Mouse (Mus musculus): ENCODE results near the gene Creb3. TPM values are rescaled to one million over a fixed set of nuclear protein-coding genes. Genes with fewer than 3 reads are reported as not detected.
"Not testable (repeated sequence)": the region's sequence is repeated elsewhere in the genome, so short reads cannot be mapped to it uniquely, and the experiment has no call there.

The Creb3 gene
- polyA plus RNA-seq, 1 experiment from 2014 or later = 20.6 TPM

DNA sequence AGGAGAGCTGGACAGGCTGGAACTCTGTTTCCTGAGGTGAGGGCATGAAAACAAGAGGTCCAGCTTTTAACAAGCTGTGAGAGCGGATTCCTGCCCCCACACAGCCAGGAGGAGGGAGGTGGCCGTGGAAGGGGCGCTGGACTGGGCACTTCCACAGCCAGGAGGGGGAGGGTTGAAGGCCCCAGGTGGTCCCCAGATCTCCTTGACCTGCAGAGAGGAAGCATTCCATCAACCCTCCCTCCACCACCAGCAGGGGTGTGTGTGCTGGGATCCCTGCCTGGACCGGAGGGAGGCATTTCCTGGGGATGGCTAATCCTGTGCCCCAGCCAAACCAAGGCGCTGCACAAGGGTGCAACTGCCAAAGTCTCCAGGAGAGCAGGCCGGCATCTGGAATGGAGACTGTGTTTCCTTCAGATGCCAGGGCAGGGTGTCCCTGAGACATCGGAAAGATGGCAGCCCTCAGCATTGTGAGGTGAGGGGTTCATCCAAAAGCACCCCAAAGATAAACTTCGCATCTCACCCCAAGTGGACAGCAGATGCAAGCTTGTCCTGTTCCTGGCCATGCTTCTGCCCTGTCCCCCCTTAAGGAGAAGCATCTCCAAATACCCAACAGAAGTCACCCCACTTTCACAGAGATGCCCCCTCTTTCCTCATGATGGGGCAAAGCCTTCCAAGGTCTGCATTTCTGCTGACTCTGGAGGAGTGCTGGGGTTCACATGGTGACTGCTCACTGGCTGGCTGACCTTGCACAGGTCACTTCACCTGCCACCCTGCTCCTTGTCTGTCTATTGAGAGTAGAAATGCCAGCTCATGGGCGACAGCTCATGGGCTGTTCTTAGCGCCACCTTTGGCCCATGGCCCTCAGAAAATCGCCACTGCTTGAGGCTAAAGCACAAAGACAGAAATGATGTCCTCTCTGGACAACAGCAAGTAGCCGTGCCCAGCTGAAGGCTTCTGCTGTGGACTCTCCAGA is 22.6 kb downstream of the Creb3 start, which contains the start of gene Msmp:
Msmp (minus strand) TSS at position 51 of the 973 bp plus-strand sequence.
- no peak for ATAC-seq (ENCODE audit: low read depth)
- peaks cover 36% of the 10 kb centered on the region for H3K4me1 ChIP-seq (replicated peaks)
- H3K27ac ChIP-seq = peak within 1 kb of the TSS; percentile 16; the same call in 1 of the 2 replicates
- H3K4me3 ChIP-seq (replicated peaks) = no peak within 1 kb of the TSS
- H3K36me3 ChIP-seq = peaks cover 42% of the 10 kb centered on the region
- no peaks in the 10 kb centered on the region for H3K27me3 ChIP-seq
- 72% methylated on average over 12 of the region's 12 CpGs for WGBS (ENCODE audit: insufficient replicate concordance)
- no peak for DNase-seq
- no peak within 1 kb of the TSS for H3K9ac ChIP-seq
- H3K4me2 ChIP-seq = no peak within 1 kb of the TSS
- H3K9me3 ChIP-seq (replicated peaks) = no peaks in the 10 kb centered on the region

DNA sequence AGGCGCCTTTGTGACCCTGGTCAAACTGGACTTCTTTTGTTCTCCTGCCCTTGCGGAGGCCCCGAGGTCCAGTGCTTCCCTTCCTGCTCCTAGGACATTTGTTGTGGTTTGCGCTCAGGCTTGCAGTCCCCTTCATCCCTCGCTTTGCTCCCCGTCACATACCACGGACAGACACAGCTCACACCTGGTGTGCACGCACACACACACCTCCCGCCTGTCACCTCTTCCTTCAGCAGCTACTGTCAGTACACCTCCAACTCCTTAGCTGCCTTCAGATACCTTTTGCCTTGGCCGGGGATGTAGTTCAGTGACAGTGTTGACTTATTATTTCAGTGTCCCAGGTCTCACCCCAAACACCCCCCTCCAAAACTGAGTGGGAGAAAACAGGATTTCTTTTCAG is 23.6 kb downstream of the Creb3 start:
- no peak for ATAC-seq (ENCODE audit: low read depth)
- Histone ChIP-seq H3K4me3 (replicated peaks) (no peak overlapping the region), H3K27me3 (no peaks in the 10 kb centered on the region), H3K36me3 (peaks cover 36% of the 10 kb centered on the region), H3K4me2 (no peak overlapping the region), H3K4me1 (replicated peaks) (peaks cover 34% of the 10 kb centered on the region), H3K9ac (no peak overlapping the region), H3K27ac (no peak overlapping the region), H3K9me3 (replicated peaks) (no peaks in the 10 kb centered on the region)
- DNase-seq = no peak
- 64% methylated on average over 9 of the region's 10 CpGs for WGBS (ENCODE audit: insufficient replicate concordance)

DNA sequence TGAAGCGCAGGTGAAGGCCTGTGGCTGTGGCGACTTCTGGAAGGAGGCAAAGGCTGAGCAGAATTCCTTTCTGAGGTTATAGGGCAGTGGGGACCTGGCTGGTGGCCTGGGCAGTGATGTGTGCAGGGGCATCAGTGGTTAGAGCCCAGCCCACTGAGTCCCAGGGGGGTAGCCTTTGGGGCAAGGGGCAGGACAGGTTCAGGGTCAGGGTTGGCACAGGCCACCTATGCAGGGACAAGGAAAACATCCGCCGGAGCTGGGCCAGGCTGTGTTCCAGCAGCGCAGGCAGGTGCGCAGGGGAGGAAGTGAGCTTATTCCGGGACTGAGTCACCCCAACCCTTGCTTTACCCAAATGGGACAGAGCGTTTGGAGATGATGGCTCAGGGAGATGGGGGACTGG is 24.3 kb downstream of the Creb3 start:
- WGBS (ENCODE audit: insufficient replicate concordance) = 76% methylated on average over 8 of the region's 8 CpGs
- H3K27ac ChIP-seq = no peak overlapping the region
- no peak overlapping the region for H3K9ac ChIP-seq
- peaks cover 29% of the 10 kb centered on the region for H3K36me3 ChIP-seq
- H3K4me1 ChIP-seq (replicated peaks) = peaks cover 37% of the 10 kb centered on the region
- ATAC-seq (ENCODE audit: low read depth) (no peak), DNase-seq (no peak)
- H3K27me3 ChIP-seq = no peaks in the 10 kb centered on the region
- H3K4me2 ChIP-seq = no peak overlapping the region
- no peaks in the 10 kb centered on the region for H3K9me3 ChIP-seq (replicated peaks)
- no peak overlapping the region for H3K4me3 ChIP-seq (replicated peaks)

DNA sequence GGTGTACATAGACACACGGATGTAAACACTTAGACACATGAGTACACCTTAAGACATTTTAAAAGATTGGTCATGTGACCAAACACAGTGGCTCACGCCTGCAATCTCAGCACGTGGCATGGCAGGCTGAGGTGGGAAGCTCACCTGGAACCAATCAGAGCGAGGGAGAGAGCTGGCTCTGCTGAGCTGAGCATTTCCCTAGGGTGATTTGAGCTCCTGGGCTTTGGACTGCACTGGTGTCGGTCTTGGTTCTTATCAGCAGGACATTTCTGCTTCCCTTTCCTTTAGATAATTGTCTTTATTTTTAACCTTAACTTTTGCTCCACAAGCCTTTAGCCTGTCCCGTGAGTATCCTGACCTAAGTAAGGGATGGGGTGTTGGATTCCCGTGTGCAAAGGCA is 25.5 kb downstream of the Creb3 start:
- WGBS (ENCODE audit: insufficient replicate concordance) = 22% methylated on average over 7 of the region's 7 CpGs
- DNase-seq (no peak), ATAC-seq (ENCODE audit: low read depth) (no peak)
- no peak overlapping the region for H3K9ac ChIP-seq
- no peak overlapping the region for H3K4me3 ChIP-seq (replicated peaks)
- H3K4me1 ChIP-seq (replicated peaks) = peaks cover 40% of the 10 kb centered on the region
- no peaks in the 10 kb centered on the region for H3K9me3 ChIP-seq (replicated peaks)
- no peak overlapping the region for H3K27ac ChIP-seq
- H3K27me3 ChIP-seq = 0 out of 2 replicates have a peak, but pooled peaks cover 2% of the 10 kb centered on the region
- no peak overlapping the region for H3K4me2 ChIP-seq
- H3K36me3 ChIP-seq = peaks cover 18% of the 10 kb centered on the region

DNA sequence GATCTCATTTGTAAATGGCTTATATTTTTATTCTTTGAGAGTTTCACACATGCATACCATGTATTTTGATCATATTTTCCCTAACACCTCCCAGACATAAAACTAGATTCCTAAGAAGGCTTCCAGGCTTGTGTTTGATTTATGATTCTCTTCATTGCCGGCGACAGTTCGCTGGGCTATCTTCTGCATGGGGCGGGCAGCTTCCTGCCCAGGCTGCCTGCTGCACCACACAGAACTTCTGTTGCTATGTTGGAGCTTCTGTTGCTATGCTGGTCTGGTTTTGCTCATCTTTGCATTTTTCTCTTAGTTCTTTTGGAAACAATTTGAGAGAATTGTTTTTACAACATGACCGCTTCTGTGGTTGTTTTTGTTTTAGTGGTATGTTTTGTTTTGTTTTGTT is 29.4 kb downstream of the Creb3 start:
- no peak for DNase-seq
- WGBS (ENCODE audit: insufficient replicate concordance) = 34% methylated on average over 5 of the region's 5 CpGs
- no peaks in the 10 kb centered on the region for H3K36me3 ChIP-seq

DNA sequence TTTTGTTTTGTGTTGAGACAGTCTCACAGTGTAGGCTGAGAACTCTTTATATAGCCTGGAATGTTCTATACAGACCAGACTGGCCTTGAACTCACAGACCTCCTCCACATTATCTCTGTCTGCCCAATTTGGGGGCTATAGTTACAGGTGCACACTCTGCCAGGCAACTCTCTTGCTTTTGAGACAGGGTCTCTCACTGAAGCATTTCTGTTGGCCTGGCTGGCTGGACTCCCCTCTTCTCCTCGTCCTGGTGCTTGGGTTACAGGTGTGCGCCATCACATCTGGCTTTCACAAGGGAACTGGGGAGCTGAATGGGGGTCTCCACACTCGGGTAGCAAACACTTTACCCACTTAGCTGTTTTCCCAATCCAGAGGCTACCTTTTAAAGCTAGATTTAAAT is 29.8 kb downstream of the Creb3 start:
- Histone ChIP-seq H3K27me3 (0 out of 2 replicates have a peak, but pooled peaks cover 2% of the 10 kb centered on the region), H3K9me3 (replicated peaks) (no peaks in the 10 kb centered on the region), H3K4me2 (no peak overlapping the region), H3K36me3 (no peaks in the 10 kb centered on the region), H3K4me3 (replicated peaks) (no peak overlapping the region), H3K4me1 (replicated peaks) (peaks cover 53% of the 10 kb centered on the region), H3K9ac (no peak overlapping the region), H3K27ac (no peak overlapping the region)
- WGBS (ENCODE audit: insufficient replicate concordance) = 67% methylated on average over 3 of the region's 3 CpGs
- DNase-seq (no peak), ATAC-seq (ENCODE audit: low read depth) (no peak)

More for the DNA sequence above, 29.4 kb downstream of the Creb3 start:
- Histone ChIP-seq H3K9ac (no peak overlapping the region), H3K27ac (no peak overlapping the region), H3K4me1 (replicated peaks) (peaks cover 49% of the 10 kb centered on the region), H3K4me3 (replicated peaks) (no peak overlapping the region), H3K27me3 (0 out of 2 replicates have a peak, but pooled peaks cover 2% of the 10 kb centered on the region), H3K9me3 (replicated peaks) (no peaks in the 10 kb centered on the region), H3K4me2 (no peak overlapping the region)
- no peak for ATAC-seq (ENCODE audit: low read depth)

DNA sequence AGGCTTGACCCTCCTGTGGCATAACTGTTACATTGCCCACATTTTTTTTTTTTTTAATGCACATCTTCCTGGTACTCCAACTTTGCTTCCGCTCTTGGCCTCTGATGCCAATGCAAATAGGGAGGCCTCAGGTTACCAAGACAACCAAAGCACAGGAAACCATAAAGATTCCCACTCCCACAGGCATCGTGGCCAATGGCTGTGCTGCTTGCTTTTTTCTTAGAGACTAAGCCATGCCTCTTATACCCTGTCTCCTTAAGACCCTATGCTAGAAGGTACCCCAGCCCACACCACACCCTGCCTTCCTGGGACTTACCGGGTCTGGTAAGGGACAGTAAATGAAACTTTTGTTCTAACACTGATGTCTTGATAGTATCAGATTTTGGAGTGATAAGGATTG is 31.3 kb downstream of the Creb3 start:
- H3K9me3 ChIP-seq (replicated peaks) = no peaks in the 10 kb centered on the region
- no peak overlapping the region for H3K9ac ChIP-seq
- H3K27me3 ChIP-seq = 0 out of 2 replicates have a peak, but pooled peaks cover 2% of the 10 kb centered on the region
- H3K36me3 ChIP-seq = no peaks in the 10 kb centered on the region
- H3K27ac ChIP-seq = no peak overlapping the region
- no peak overlapping the region for H3K4me2 ChIP-seq
- peaks cover 57% of the 10 kb centered on the region for H3K4me1 ChIP-seq (replicated peaks)
- ATAC-seq (ENCODE audit: low read depth) (no peak), DNase-seq (no peak)
- no peak overlapping the region for H3K4me3 ChIP-seq (replicated peaks)
- 58% methylated on average over 3 of the region's 3 CpGs for WGBS (ENCODE audit: insufficient replicate concordance)

DNA sequence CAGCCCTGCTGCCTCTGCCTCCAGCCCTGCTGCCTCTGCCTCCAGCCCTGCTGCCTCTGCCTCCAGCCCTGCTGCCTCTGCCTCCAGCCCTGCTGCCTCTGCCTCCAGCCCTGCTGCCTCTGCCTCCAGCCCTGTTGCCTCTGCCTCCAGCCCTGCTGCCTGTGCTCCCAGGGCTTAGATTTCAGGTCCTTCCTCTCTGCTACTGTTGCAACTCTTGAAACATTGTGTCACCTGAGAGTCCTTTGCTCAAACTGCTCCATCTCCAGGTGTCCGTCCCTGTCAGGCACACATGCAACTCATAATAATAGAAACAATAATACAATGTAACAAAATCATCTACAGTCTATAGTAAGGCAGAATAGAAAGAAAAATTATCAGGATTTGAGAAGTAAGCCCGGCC is 34.5 kb downstream of the Creb3 start:
- not testable (repeated sequence) for H3K27me3 ChIP-seq; DNase-seq; H3K9me3 ChIP-seq (replicated peaks); ATAC-seq (ENCODE audit: low read depth); H3K4me3 ChIP-seq (replicated peaks); H3K4me2 ChIP-seq; H3K36me3 ChIP-seq
- WGBS (ENCODE audit: insufficient replicate concordance) = 77% methylated on average over 2 of the region's 2 CpGs
- H3K9ac ChIP-seq = peak overlapping the region; percentile 8; the same call in 1 of the 2 replicates
- peaks cover 64% of the 10 kb centered on the region for H3K4me1 ChIP-seq (replicated peaks)
- peak overlapping the region; percentile 96; the same call in 1 of the 2 replicates for H3K27ac ChIP-seq

DNA sequence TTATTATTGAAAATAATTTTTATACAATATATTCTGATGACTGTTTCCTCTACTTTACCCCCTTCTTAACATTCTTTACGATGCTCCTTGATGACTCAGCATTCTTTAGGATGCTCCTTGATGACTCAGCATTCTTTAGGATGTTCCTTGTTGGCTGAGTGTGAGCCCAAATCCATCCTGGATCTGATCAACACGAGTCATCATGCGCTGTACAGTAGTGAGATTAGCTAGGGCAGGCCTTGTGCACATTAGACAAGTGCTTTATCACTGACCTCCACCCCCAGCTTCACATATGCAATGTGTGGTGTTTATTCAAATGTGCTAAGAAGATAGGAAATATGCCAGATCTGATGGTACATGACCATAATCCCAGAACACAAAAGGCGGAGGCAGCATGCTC is 36.1 kb downstream of the Creb3 start:
- ATAC-seq (ENCODE audit: low read depth) (peak; percentile 97), DNase-seq (peak; percentile 70)
- Histone ChIP-seq H3K27ac (peak overlapping the region; percentile 96), H3K4me2 (peak overlapping the region; percentile 35), H3K9me3 (replicated peaks) (no peaks in the 10 kb centered on the region), H3K27me3 (no peaks in the 10 kb centered on the region), H3K36me3 (no peaks in the 10 kb centered on the region), H3K4me3 (replicated peaks) (no peak overlapping the region), H3K9ac (peak overlapping the region; percentile 67; the same call in 1 of the 2 replicates), H3K4me1 (replicated peaks) (peaks cover 69% of the 10 kb centered on the region)
- 22% methylated on average over 4 of the region's 4 CpGs for WGBS (ENCODE audit: insufficient replicate concordance)

DNA sequence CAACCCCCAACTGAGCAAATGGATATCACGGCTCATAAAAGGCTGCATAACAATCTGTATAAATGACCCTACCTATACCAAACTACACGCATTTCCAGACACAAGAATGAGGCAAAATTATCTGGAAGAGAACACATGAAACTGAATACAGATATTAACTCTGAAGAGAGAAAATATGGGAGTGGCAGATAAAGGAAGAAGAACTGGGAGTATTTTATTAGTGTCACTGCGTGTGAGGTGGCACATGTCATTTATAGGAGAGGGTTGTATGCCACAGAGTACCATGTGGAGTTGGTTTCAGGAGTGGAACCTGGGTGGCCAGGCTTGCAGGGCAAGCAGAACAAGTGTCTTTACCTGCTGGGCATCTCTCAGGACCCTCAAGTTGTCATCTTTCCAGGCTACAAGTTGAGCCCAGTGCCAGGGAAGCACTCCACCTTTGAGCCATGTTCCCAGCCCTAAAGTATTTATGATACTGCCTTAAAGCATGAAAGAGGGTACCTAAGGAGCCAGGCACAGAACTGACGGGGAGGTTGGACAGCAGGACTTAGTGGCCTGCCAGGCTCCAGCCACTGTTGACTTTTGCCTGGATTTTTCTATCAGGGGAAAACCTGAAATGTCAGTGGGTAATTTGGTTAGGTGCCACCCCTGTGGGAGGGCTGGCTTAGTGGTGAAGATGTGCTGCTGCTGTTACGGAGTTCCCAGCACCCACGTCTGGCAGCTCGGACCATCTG is 36.7 kb downstream of the Creb3 start:
- peak; percentile 67 for ATAC-seq (ENCODE audit: low read depth)
- peak overlapping the region; percentile 96 for H3K27ac ChIP-seq
- no peak for DNase-seq
- no peaks in the 10 kb centered on the region for H3K27me3 ChIP-seq
- no peaks in the 10 kb centered on the region for H3K36me3 ChIP-seq
- peak overlapping the region; percentile 35 for H3K4me2 ChIP-seq
- H3K4me1 ChIP-seq (replicated peaks) = peaks cover 75% of the 10 kb centered on the region
- H3K9ac ChIP-seq = peak overlapping the region; percentile 67
- no peak overlapping the region for H3K4me3 ChIP-seq (replicated peaks)
- no peaks in the 10 kb centered on the region for H3K9me3 ChIP-seq (replicated peaks)
- 46% methylated on average over 7 of the region's 7 CpGs for WGBS (ENCODE audit: insufficient replicate concordance)

DNA sequence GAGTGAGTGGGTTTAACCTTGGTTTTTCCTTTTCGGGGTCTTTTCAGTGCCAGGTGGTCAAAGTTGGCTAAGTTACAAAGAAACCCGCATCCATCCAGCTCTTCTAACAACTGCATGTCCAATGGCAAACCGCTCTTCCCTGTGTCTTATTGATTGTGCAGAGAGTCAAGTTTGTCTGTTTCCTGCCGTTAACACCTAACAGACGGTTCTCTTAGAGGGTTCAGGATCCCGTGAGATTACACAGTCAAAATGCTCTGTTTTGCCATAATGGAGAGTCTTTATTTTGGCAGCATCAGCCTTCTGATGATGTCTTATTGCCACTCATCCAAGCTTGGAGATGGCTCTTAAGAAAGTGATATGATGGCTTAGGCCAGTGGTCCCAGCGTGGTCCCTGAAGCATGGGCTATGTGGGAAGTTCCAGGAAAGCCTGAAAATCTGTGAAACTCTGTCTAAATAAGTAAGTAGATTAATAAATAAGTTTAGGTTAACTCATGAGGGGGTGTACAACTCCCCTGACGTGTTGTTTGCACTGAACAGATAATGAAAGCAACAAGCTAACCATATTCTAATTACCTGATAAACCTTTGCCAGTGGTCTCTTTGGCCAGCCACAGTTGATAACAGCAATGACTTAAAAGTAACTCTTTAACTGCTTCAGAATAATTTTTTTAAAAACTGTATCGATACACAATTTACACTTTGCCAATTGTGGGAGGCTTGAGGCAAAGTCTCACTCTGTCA is 38.2 kb downstream of the Creb3 start:
- H3K4me2 ChIP-seq = peak overlapping the region; percentile 39
- ATAC-seq (ENCODE audit: low read depth) = no peak
- peaks cover 90% of the 10 kb centered on the region for H3K4me1 ChIP-seq (replicated peaks)
- H3K4me3 ChIP-seq (replicated peaks) = no peak overlapping the region
- H3K9me3 ChIP-seq (replicated peaks) = no peaks in the 10 kb centered on the region
- no peaks in the 10 kb centered on the region for H3K36me3 ChIP-seq
- peak overlapping the region; percentile 57 for H3K9ac ChIP-seq
- no peaks in the 10 kb centered on the region for H3K27me3 ChIP-seq
- no peak for DNase-seq
- H3K27ac ChIP-seq = peak overlapping the region; percentile 82
- 44% methylated on average over 9 of the region's 9 CpGs for WGBS (ENCODE audit: insufficient replicate concordance)

All from liver, embryonic 13.5 days (tissue).